Mouse (Mus musculus) liver, adult 10 weeks (tissue): Measurements from ENCODE around the gene Cpsf7. TPM values are rescaled to one million over a fixed set of nuclear protein-coding genes. Genes with fewer than 3 reads are reported as not detected.

ENCODE experiments used
- polyA plus RNA-seq: library from polyadenylated mRNA; stranded (reverse); fragments of 350-450 nt; fragmentation: Illumina TruSeq; extraction: RNeasy Lipid Tissue Mini Kit (QIAGEN cat#74804); gene quantifications from one replicate; pipeline ENCODE4 v1.2.3, GENCODE M21; 2014; ENCODE audit warnings: low read depth, low replicate concordance

The Cpsf7 gene
- polyA plus RNA-seq: 28.6 TPM

GRCm38 (mm10) chr19:10525106-10525901 is at the start of gene Cpsf7:
Gene Cpsf7, plus strand, starts transcription at chr19:10525266.

DNA sequence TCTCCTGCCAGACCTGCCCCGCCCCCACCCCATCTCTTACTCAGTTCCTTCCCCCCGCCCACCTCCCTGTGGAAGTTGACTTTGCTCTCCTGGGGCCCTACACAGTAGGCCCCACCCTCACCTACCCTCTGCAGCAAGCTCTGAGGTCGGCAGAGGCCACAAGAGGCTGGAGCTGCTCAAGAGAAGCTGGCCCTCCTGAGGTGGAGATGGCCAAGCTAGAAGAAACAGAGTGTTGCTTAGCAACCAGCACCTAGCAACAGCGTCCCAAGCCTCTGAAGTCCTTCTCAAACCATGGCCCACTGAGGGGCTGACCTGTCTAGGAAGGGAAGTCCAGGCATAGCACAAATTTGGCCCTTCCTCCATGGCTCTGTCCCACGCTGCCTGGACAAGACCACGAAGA is 42.4 kb upstream of the Cpsf7 start, which contains the start of gene Ppp1r32:
Ppp1r32 (minus strand) TSS at position 226 of the 400 bp plus-strand sequence.

GRCm38 (mm10) chr19:10525910-10526309 is 844 bp downstream of the Cpsf7 start, which contains the start of gene Sdhaf2:
Gene Sdhaf2, minus strand, starts transcription at chr19:10526142.

DNA sequence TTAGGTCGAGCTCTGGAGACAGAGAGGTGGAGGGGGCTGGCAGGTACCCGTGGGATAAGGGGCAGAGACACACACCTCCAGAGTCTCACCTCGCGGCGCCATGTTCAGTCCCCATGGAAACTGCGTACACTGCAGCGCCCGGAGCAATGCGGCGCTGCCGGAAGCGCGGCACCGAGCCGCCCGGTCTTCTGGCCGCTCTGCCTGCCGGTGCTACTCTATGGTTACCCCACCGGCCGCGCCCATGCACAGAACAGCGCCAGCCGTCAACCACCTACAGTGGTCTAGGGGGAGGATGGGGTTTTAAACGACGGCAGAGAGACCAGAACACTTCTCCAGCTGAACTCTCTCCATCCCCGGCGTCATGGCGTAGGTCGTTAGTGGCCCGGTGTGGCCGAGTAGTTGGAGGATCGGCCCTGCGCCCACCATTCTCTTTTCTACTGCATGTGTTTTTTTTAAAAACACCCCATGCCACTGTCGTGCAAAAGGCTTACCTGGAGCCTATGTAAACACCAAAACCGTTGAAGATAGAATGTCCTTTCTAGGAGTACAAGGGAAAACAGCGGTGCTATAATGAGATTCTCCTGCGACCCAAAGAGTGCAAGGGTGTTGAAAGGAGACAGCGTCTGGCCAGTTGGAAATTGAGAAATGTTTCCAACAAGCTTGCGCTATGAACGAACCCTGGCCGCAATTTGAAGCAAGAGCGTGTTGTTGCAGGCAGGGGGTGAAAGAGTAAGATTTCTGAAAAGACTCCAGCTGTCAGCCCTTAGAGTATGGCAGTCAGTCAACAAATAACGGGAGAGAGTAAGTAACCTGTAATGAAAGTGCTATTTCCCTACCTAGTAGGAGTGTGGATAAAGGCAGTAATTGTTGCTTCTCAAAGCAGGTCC is 30.8 kb downstream of the Cpsf7 start, which contains the start of gene Tmem216:
Tmem216 (minus strand) TSS at position 615 of the 887 bp plus-strand sequence.

GRCm38 (mm10) chr19:10576690-10577561 is 51.9 kb downstream of the Cpsf7 start, which contains the start of the genes Cyb561a3 and Tmem138:
Gene Cyb561a3, plus strand, starts transcription at chr19:10577172.
Gene Tmem138, minus strand, starts transcription at chr19:10577362.

Other genes starting within 250 kb of the Cpsf7 start
- gene Dagla, start 220.4 kb upstream of the Cpsf7 start, polyA plus RNA-seq: not detected
- 0.29 TPM for gene Syt7, start 136.2 kb upstream of the Cpsf7 start, polyA plus RNA-seq
- not detected for gene Lrrc10b, start 67.8 kb upstream of the Cpsf7 start, polyA plus RNA-seq
- not detected for gene Ppp1r32, start 42.3 kb upstream of the Cpsf7 start, polyA plus RNA-seq
- gene Sdhaf2, start 876 bp downstream of the Cpsf7 start, polyA plus RNA-seq: 49.8 TPM
- 3.0 TPM for gene Tmem216, start 31.0 kb downstream of the Cpsf7 start, polyA plus RNA-seq
- 3.5 TPM for gene Cyb561a3, start 51.9 kb downstream of the Cpsf7 start, polyA plus RNA-seq
- gene Tmem138, start 52.1 kb downstream of the Cpsf7 start, polyA plus RNA-seq: 2.8 TPM
- 37.0 TPM for gene Ddb1, start 80.1 kb downstream of the Cpsf7 start, polyA plus RNA-seq
- gene Tkfc, start 80.4 kb downstream of the Cpsf7 start, polyA plus RNA-seq: 18.9 TPM
- 4.2 TPM for gene Vwce, start 108.9 kb downstream of the Cpsf7 start, polyA plus RNA-seq
- gene Pga5, start 152.8 kb downstream of the Cpsf7 start, polyA plus RNA-seq: not detected
- gene Vps37c, start 163.5 kb downstream of the Cpsf7 start, polyA plus RNA-seq: 1.7 TPM
- gene Cd5, start 213.7 kb downstream of the Cpsf7 start, polyA plus RNA-seq: not detected